Mouse (Mus musculus) limb, embryonic 11.5 days (tissue): ENCODE data around the gene Pard3. TPM values are rescaled to one million over a fixed set of nuclear protein-coding genes. Genes with fewer than 3 reads are reported as not detected.

ENCODE experiments used
- ATAC-seq: fragments of 200-750 bp; cut with Nextera tagmentation; 2 replicates; pipeline ENCODE4 v1.8.0; 2017; ENCODE audit warnings: low read depth; ENCODE audit not compliant: insufficient number of reproducible peaks, low FRiP score, low TSS enrichment
- DNase-seq: peaks from one replicate; pipeline ENCODE4 v3.0.0-alpha.2; 2015; ENCODE audit warnings: low spot score
- H3K27ac ChIP-seq: fragments of 300-500 bp; sonication (generic); replicated peaks from 2 replicates; pipeline ENCODE4 v1.5.1; 2014; ENCODE audit warnings: low read depth, mild to moderate bottlenecking, low read length
- H3K27me3 ChIP-seq: fragments of 300-500 bp; sonication (generic); 2 replicates; pipeline ENCODE4 v1.6.1; 2014; ENCODE audit warnings: mild to moderate bottlenecking, low read length, mixed read lengths; ENCODE audit not compliant: control insufficient read depth, insufficient read depth
- H3K36me3 ChIP-seq: fragments of 300-500 bp; sonication (generic); 2 replicates; pipeline ENCODE4 v1.6.1; 2014; ENCODE audit warnings: mild to moderate bottlenecking, low read length, moderate library complexity, mixed read lengths; ENCODE audit not compliant: control insufficient read depth, insufficient read depth
- H3K4me1 ChIP-seq: fragments of 300-500 bp; sonication (generic); 2 replicates; pipeline ENCODE4 v1.6.1; 2014; ENCODE audit warnings: low read length, mixed read lengths; ENCODE audit not compliant: control insufficient read depth, insufficient read depth
- H3K4me2 ChIP-seq: fragments of 300-500 bp; sonication (generic); 2 replicates; pipeline ENCODE4 v1.6.1; 2014; ENCODE audit warnings: low read depth, mild to moderate bottlenecking, moderate library complexity; ENCODE audit not compliant: severe bottlenecking
- H3K4me3 ChIP-seq: fragments of 300-500 bp; sonication (generic); 2 replicates; pipeline ENCODE4 v1.5.1; 2014; ENCODE audit warnings: low read depth, low read length
- H3K9ac ChIP-seq: fragments of 300-500 bp; sonication (generic); 2 replicates; pipeline ENCODE4 v1.6.1; 2014; ENCODE audit warnings: mild to moderate bottlenecking, low read length
- H3K9me3 ChIP-seq: fragments of 300-500 bp; sonication (generic); 2 replicates; pipeline ENCODE4 v1.6.1; 2016; ENCODE audit warnings: low read length; ENCODE audit not compliant: control insufficient read depth
- WGBS: fragments of 180-500 bp; shearing (Covaris S2); extraction: QIAGEN DNeasy Blood & Tissue Kit; methylation state at CpG from one replicate; pipeline ENCODE4 v1.1.7; 2014; 5-methylcytosine and 5-hydroxymethylcytosine counted together
- polyA plus RNA-seq: library from polyadenylated mRNA; unstranded; fragments of >200 nt; fragmentation: Nextera tagmentation; extraction: Ambion mirVana; gene quantifications from 2 replicates; pipeline ENCODE4 v1.2.1, GENCODE M21; 2014

Gene Pard3
- polyA plus RNA-seq, 1 experiment from 2014 or later = 38.8 TPM

GRCm38 (mm10) chr8:127343115-127343514 lies 279.4 kb downstream of the Pard3 start:
- Histone ChIP-seq H3K9me3 (no peaks in the 10 kb centered on the region), H3K4me3 (no peak overlapping the region), H3K27ac (no peak overlapping the region), H3K9ac (no peak overlapping the region), H3K4me2 (no peak overlapping the region), H3K4me1 (no peaks in the 10 kb centered on the region), H3K36me3 (no peaks in the 10 kb centered on the region), H3K27me3 (no peaks in the 10 kb centered on the region)
- no peak for ATAC-seq
- DNase-seq = no peak
- 77% methylated on average over 2 of the region's 2 CpGs for WGBS

- WGBS = 94% methylated on average over 3 of the region's 3 CpGs
- no peak overlapping the region for H3K4me3 ChIP-seq
- no peaks in the 10 kb centered on the region for H3K36me3 ChIP-seq
- H3K27ac ChIP-seq = no peak overlapping the region
- H3K4me1 ChIP-seq = no peaks in the 10 kb centered on the region
- ATAC-seq (no peak), DNase-seq (no peak)
- no peaks in the 10 kb centered on the region for H3K27me3 ChIP-seq
- no peak overlapping the region for H3K9ac ChIP-seq
- no peaks in the 10 kb centered on the region for H3K9me3 ChIP-seq
- no peak overlapping the region for H3K4me2 ChIP-seq
Observed at GRCm38 (mm10) chr8:127344421-127344820, 280.7 kb downstream of the Pard3 start.

- DNase-seq (no peak), ATAC-seq (no peak)
- no peaks in the 10 kb centered on the region for H3K27me3 ChIP-seq
- no peaks in the 10 kb centered on the region for H3K4me1 ChIP-seq
- no peaks in the 10 kb centered on the region for H3K9me3 ChIP-seq
- no peaks in the 10 kb centered on the region for H3K36me3 ChIP-seq
- H3K4me3 ChIP-seq = no peak overlapping the region
- H3K9ac ChIP-seq = no peak overlapping the region
- H3K4me2 ChIP-seq = no peak overlapping the region
- H3K27ac ChIP-seq = no peak overlapping the region
- WGBS = 93% methylated on average over 1 of the region's 1 CpGs
Observed at GRCm38 (mm10) chr8:127345912-127346423, 282.3 kb downstream of the Pard3 start.

- Histone ChIP-seq H3K27me3 (no peaks in the 10 kb centered on the region), H3K27ac (no peak overlapping the region), H3K4me1 (no peaks in the 10 kb centered on the region), H3K4me3 (no peak overlapping the region), H3K9ac (no peak overlapping the region), H3K9me3 (no peaks in the 10 kb centered on the region), H3K36me3 (no peaks in the 10 kb centered on the region), H3K4me2 (no peak overlapping the region)
- WGBS = 91% methylated on average over 2 of the region's 2 CpGs
- no peak for ATAC-seq
- DNase-seq = no peak
Observed at GRCm38 (mm10) chr8:127347890-127348495, 284.3 kb downstream of the Pard3 start.

- H3K9ac ChIP-seq = no peak overlapping the region
Observed at GRCm38 (mm10) chr8:127361796-127362195, 298.1 kb downstream of the Pard3 start.

GRCm38 (mm10) chr8:127368347-127368746 lies 304.7 kb downstream of the Pard3 start:
- Histone ChIP-seq H3K4me2 (no peak overlapping the region), H3K9me3 (no peaks in the 10 kb centered on the region), H3K4me1 (no peaks in the 10 kb centered on the region), H3K9ac (no peak overlapping the region), H3K36me3 (no peaks in the 10 kb centered on the region; the same call in 1 of the 2 replicates), H3K27ac (no peak overlapping the region), H3K27me3 (no peaks in the 10 kb centered on the region), H3K4me3 (no peak overlapping the region)
- ATAC-seq (no peak), DNase-seq (no peak)
- WGBS = 85% methylated on average over 3 of the region's 3 CpGs

More at GRCm38 (mm10) chr8:127361796-127362195, 298.1 kb downstream of the Pard3 start:
- no peaks in the 10 kb centered on the region for H3K36me3 ChIP-seq
- no peak for DNase-seq
- no peak overlapping the region for H3K4me3 ChIP-seq
- H3K4me2 ChIP-seq = no peak overlapping the region
- no peak for ATAC-seq
- H3K9me3 ChIP-seq = no peaks in the 10 kb centered on the region
- no peaks in the 10 kb centered on the region for H3K27me3 ChIP-seq
- H3K4me1 ChIP-seq = no peaks in the 10 kb centered on the region
- H3K27ac ChIP-seq = no peak overlapping the region

- WGBS = 96% methylated on average over 16 of the region's 16 CpGs
- Histone ChIP-seq H3K4me3 (no peak overlapping the region), H3K9me3 (no peaks in the 10 kb centered on the region), H3K27ac (no peak overlapping the region), H3K36me3 (no peaks in the 10 kb centered on the region; the same call in 1 of the 2 replicates), H3K4me1 (no peaks in the 10 kb centered on the region), H3K4me2 (no peak overlapping the region), H3K27me3 (no peaks in the 10 kb centered on the region), H3K9ac (no peak overlapping the region)
- ATAC-seq = no peak
- no peak for DNase-seq
Observed at GRCm38 (mm10) chr8:127371326-127371949, 307.7 kb downstream of the Pard3 start.

GRCm38 (mm10) chr8:127377775-127378174 lies 314.1 kb downstream of the Pard3 start:
- Histone ChIP-seq H3K4me2 (no peak overlapping the region), H3K9me3 (no peaks in the 10 kb centered on the region), H3K27ac (no peak overlapping the region), H3K4me3 (no peak overlapping the region), H3K9ac (no peak overlapping the region), H3K4me1 (0 out of 2 replicates have a peak, but pooled peaks cover 6% of the 10 kb centered on the region), H3K27me3 (no peaks in the 10 kb centered on the region), H3K36me3 (no peaks in the 10 kb centered on the region; the same call in 1 of the 2 replicates)
- WGBS = 12% methylated on average over 2 of the region's 2 CpGs
- ATAC-seq (no peak), DNase-seq (peak; percentile 28)
